ENCODE assay signal across 8 mouse cellular contexts in genomic region chr9:69290881-69291450, GRCm38 (mm10).
DNase-seq lines count a peak whose midpoint lies in the region; ATAC-seq lines count a peak whose summit lies in the region.

No protein-coding gene starts in this region.

- intact Hi-C loops in left cerebral cortex, postnatal 4 days (cut with DNase I) = loop anchor here (10.0 kb wide), 1 partner anchor 466 kb away; no protein-coding TSS in a partner anchor
- intact Hi-C loops in left cerebral cortex, postnatal 14 days (cut with DNase I) = loop anchor here (10.0 kb wide), 3 partner anchors 336 to 1276 kb away; no protein-coding TSS in a partner anchor

- ATAC-seq in granulocyte monocyte progenitor cell, adult 5-6 weeks (replicated peaks; ENCODE audit: poor library complexity, severe bottlenecking) = 0 out of 2 replicates have a peak, but pooled peaks have one; percentile 3

- DNase-seq in left cerebral cortex, postnatal 4 days = peak; percentile 41
- no peak for DNase-seq in left cerebral cortex, postnatal 14 days (ENCODE audit: low spot score in 2 of 2)
- DNase-seq in cerebellum, adult 9-11 months = peak; percentile 64
- DNase-seq in kidney, adult 9 months = peak; percentile 70
- DNase-seq in lung, postnatal 10 days = peak; percentile 20
- DNase-seq in right cerebral cortex, postnatal 14 days = peak; percentile 23
- DNase-seq in frontal cortex, postnatal 10 days (ENCODE audit: low spot score in 2 of 2) = no peak

Comparison
In these comparisons a context has a peak if more than half of its experiments do, and no peak if none do; other contexts are left out.
1. DNase-seq: peak in left cerebral cortex, postnatal 4 days (single experiment), cerebellum, adult 9-11 months (single experiment), kidney, adult 9 months (single experiment), lung, postnatal 10 days (single experiment) and right cerebral cortex, postnatal 14 days (single experiment); none in left cerebral cortex, postnatal 14 days (0 of 2) and frontal cortex, postnatal 10 days (0 of 2).